Mouse (Mus musculus) ES-Bruce4 (cell line): ENCODE measurements around the gene Surf4. TPM values are rescaled to one million over a fixed set of nuclear protein-coding genes. Genes with fewer than 3 reads are reported as not detected.
A peak's percentile ranks its signal among the peaks of the same experiment; 100 is the strongest.

ENCODE experiments used
- H3K27ac ChIP-seq: 2 replicates; pipeline ENCODE4 v1.5.1; 2012; ENCODE audit warnings: low read length, inconsistent platforms; ENCODE audit not compliant: insufficient read depth
- H3K27me3 ChIP-seq: 2 replicates; pipeline ENCODE4 v1.6.1; 2012; ENCODE audit warnings: mild to moderate bottlenecking, low read length, inconsistent platforms; ENCODE audit not compliant: control insufficient read depth, poor library complexity, insufficient read depth, severe bottlenecking
- H3K36me3 ChIP-seq: 2 replicates; pipeline ENCODE4 v1.6.1; 2012; ENCODE audit warnings: inconsistent platforms, mild to moderate bottlenecking, low read length, moderate library complexity; ENCODE audit not compliant: control insufficient read depth, poor library complexity, insufficient read depth, severe bottlenecking
- H3K4me1 ChIP-seq: one replicate; pipeline ENCODE4 v1.8.1; 2011; ENCODE audit warnings: low read length; ENCODE audit not compliant: control insufficient read depth, insufficient read depth
- H3K4me3 ChIP-seq: 2 replicates; pipeline ENCODE4 v1.5.1; 2011; ENCODE audit warnings: low read depth, mild to moderate bottlenecking, low read length
- H3K9ac ChIP-seq: 2 replicates; pipeline ENCODE4 v1.6.1; 2012; ENCODE audit warnings: low read depth, mild to moderate bottlenecking, inconsistent platforms; ENCODE audit not compliant: poor library complexity, severe bottlenecking
- H3K9me3 ChIP-seq: replicated peaks from 2 replicates; pipeline ENCODE4 v1.6.1; 2012; ENCODE audit warnings: mild to moderate bottlenecking, low read length, inconsistent platforms; ENCODE audit not compliant: control insufficient read depth, poor library complexity, insufficient read depth, severe bottlenecking
- CTCF ChIP-seq: IDR thresholded peaks from one replicate; pipeline ENCODE4 v1.8.1; 2011; ENCODE audit warnings: low read depth, low read length
- EP300 ChIP-seq: IDR thresholded peaks from 2 replicates; pipeline ENCODE4 v1.6.1; 2011; ENCODE audit warnings: low read depth, low read length; ENCODE audit not compliant: insufficient read depth
- POLR2A ChIP-seq: IDR thresholded peaks from one replicate; pipeline ENCODE4 v1.8.1; 2011; ENCODE audit warnings: low read length; ENCODE audit not compliant: insufficient read depth
- polyA plus RNA-seq: library from polyadenylated mRNA; stranded (reverse); fragments of >200 nt; gene quantifications from 2 replicates; pipeline ENCODE4 v1.2.4, GENCODE M21; 2011; ENCODE audit warnings: low read depth; ENCODE audit not compliant: missing spikeins, insufficient read depth, insufficient read length

The Surf4 gene
- polyA plus RNA-seq, 1 experiment = 122 TPM

GRCm38 (mm10) chr2:26913416-26914147 lies 20.1 kb downstream of the Surf4 start:
- TF ChIP-seq CTCF (no peak), EP300 (no peak), POLR2A (no peak)
- Histone ChIP-seq H3K27ac (peak overlapping the region; percentile 35), H3K4me1 (no peaks in the 10 kb centered on the region), H3K9me3 (no peaks in the 10 kb centered on the region), H3K36me3 (peaks cover 41% of the 10 kb centered on the region), H3K27me3 (no peaks in the 10 kb centered on the region), H3K4me3 (no peak overlapping the region), H3K9ac (no peak overlapping the region)

DNA sequence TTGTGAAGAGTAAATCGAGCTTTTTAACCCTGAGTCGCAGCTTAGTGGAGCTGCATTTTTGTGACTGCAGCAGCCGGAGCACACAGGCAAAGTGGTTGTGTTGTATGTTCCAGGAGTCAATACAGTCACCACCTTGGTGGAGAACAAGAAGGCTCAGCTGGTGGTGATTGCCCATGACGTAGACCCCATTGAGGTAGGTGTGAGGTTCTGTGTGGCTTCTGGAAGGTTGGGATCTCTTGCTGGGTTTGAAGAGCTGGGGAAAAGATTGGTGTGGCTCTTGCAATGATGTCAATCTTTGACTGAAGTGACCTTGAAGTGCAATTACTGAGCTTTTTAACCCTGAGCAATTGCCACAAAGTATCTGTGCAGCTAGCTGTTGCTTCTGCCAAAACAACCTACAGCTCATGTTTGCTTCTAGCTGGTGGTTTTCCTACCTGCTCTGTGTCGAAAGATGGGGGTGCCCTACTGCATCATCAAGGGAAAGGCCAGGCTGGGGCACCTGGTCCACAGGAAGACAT lies 21.4 kb downstream of the Surf4 start:
- no peaks in the 10 kb centered on the region for H3K9me3 ChIP-seq
- peaks cover 42% of the 10 kb centered on the region for H3K36me3 ChIP-seq
- H3K4me1 ChIP-seq = no peaks in the 10 kb centered on the region
- H3K27ac ChIP-seq = 0 out of 2 replicates have a peak overlapping the region, but pooled peaks have one; percentile 9
- TF ChIP-seq POLR2A (no peak), EP300 (no peak), CTCF (no peak)
- peak overlapping the region; percentile 99 for H3K4me3 ChIP-seq
- H3K9ac ChIP-seq = peak overlapping the region; percentile 93
- H3K27me3 ChIP-seq = no peaks in the 10 kb centered on the region

GRCm38 (mm10) chr2:26910994-26911765 lies 22.5 kb downstream of the Surf4 start:
- Histone ChIP-seq H3K4me1 (no peaks in the 10 kb centered on the region), H3K36me3 (peaks cover 44% of the 10 kb centered on the region)
- TF ChIP-seq CTCF (no peak), POLR2A (no peak), EP300 (no peak)

GRCm38 (mm10) chr2:26910124-26910993 lies 23.4 kb downstream of the Surf4 start, which contains the start of the genes Med22 and Rpl7a:
Gene Med22, minus strand, starts transcription at chr2:26910677.
Gene Rpl7a, plus strand, starts transcription at chr2:26910764.
- H3K27me3 ChIP-seq = no peaks in the 10 kb centered on the region
- H3K4me1 ChIP-seq = no peaks in the 10 kb centered on the region
- peak; percentile 48 for TF ChIP-seq POLR2A
- no peak for TF ChIP-seq CTCF
- TF ChIP-seq EP300 = no peak
- peaks cover 44% of the 10 kb centered on the region for H3K36me3 ChIP-seq
- H3K27ac ChIP-seq = peak within 1 kb of the TSS; percentile 39
- peak within 1 kb of the TSS; percentile 99 for H3K4me3 ChIP-seq
- H3K9me3 ChIP-seq = no peaks in the 10 kb centered on the region
- H3K9ac ChIP-seq = peak within 1 kb of the TSS; percentile 93

More at GRCm38 (mm10) chr2:26910994-26911765, 22.5 kb downstream of the Surf4 start:
- peak overlapping the region; percentile 39 for H3K27ac ChIP-seq
- H3K9ac ChIP-seq = peak overlapping the region; percentile 93
- H3K9me3 ChIP-seq = no peaks in the 10 kb centered on the region
- H3K27me3 ChIP-seq = no peaks in the 10 kb centered on the region
- peak overlapping the region; percentile 99 for H3K4me3 ChIP-seq

GRCm38 (mm10) chr2:26909387-26909784 lies 24.3 kb downstream of the Surf4 start:
- Histone ChIP-seq H3K27ac (peak overlapping the region; percentile 27; the same call in 1 of the 2 replicates), H3K9ac (peak overlapping the region; percentile 93), H3K27me3 (no peaks in the 10 kb centered on the region), H3K4me1 (no peaks in the 10 kb centered on the region), H3K9me3 (no peaks in the 10 kb centered on the region), H3K4me3 (peak overlapping the region; percentile 99), H3K36me3 (peaks cover 44% of the 10 kb centered on the region)
- no peak for TF ChIP-seq POLR2A
- no peak for TF ChIP-seq EP300
- TF ChIP-seq CTCF = no peak
